Mouse (Mus musculus): ENCODE results near the gene Dcdc2a. TPM values are rescaled to one million over a fixed set of nuclear protein-coding genes. Genes with fewer than 3 reads are reported as not detected.

The Dcdc2a gene
- total and polyA plus RNA-seq, 2 experiments from 2014 or later: 2.0 to 6.4 TPM

GRCm38 (mm10) chr13:25186436-25187325, 130.9 kb downstream of the Dcdc2a start:
- ATAC-seq (peak; percentile 21; the same call in 1 of the 2 replicates), DNase-seq (ENCODE audit: low spot score) (peak; percentile 20)
- peak overlapping the region; percentile 38; the same call in 1 of the 2 replicates for H3K9ac ChIP-seq (replicated peaks; ENCODE audit: low read length)
- no peaks in the 10 kb centered on the region for H3K27me3 ChIP-seq (ENCODE audit: insufficient read depth, low read length)
- peak overlapping the region; percentile 18 for H3K4me3 ChIP-seq (ENCODE audit: low read length)
- H3K36me3 ChIP-seq (ENCODE audit: insufficient read depth, low read length): no peaks in the 10 kb centered on the region
- WGBS: 18% methylated on average over 7 of the region's 7 CpGs
- H3K4me1 ChIP-seq (ENCODE audit: insufficient read depth, low read length): no peaks in the 10 kb centered on the region
- TF ChIP-seq CTCF (IDR thresholded peaks at IDR 0.05; ENCODE audit: low read depth): no peak
- peak overlapping the region; percentile 42 for H3K4me2 ChIP-seq (ENCODE audit: low read depth, low read length)
- 0 out of 2 replicates have a peak overlapping the region, but pooled peaks have one; percentile 36 for H3K27ac ChIP-seq
- H3K9me3 ChIP-seq (ENCODE audit: low read length): no peaks in the 10 kb centered on the region

DNA sequence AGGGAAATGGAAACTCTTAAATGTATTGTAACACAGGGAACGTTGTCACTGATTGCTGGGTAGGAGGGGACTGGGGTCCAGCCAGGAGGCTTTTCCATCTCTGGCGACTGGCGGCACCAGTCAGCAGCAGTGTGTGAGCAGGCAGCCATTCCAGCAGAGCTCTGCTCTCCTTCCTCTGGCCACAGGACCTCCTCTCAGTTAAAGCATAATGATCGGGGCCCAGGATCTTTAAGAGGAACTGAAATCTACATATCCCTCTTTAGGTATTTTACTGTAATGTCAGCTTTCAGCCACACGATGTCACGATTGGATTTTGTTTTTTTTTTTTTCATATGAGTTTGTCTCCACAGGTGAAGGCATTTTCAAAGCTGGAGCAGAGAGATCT, 131.5 kb downstream of the Dcdc2a start:
- peak overlapping the region; percentile 18 for H3K4me3 ChIP-seq (ENCODE audit: low read length)
- DNase-seq (ENCODE audit: low spot score) (peak; percentile 74), ATAC-seq (peak; percentile 64; the same call in 1 of the 2 replicates)
- 0 out of 2 replicates have a peak overlapping the region, but pooled peaks have one; percentile 36 for H3K27ac ChIP-seq
- no peaks in the 10 kb centered on the region for H3K9me3 ChIP-seq (ENCODE audit: low read length)
- no peaks in the 10 kb centered on the region for H3K36me3 ChIP-seq (ENCODE audit: insufficient read depth, low read length)
- H3K4me2 ChIP-seq (ENCODE audit: low read depth, low read length): peak overlapping the region; percentile 42
- WGBS: 5% methylated on average over 6 of the region's 6 CpGs
- peak; percentile 60 for TF ChIP-seq CTCF (IDR thresholded peaks at IDR 0.05; ENCODE audit: low read depth)
- H3K9ac ChIP-seq (replicated peaks; ENCODE audit: low read length): peak overlapping the region; percentile 38; the same call in 1 of the 2 replicates
- H3K27me3 ChIP-seq (ENCODE audit: insufficient read depth, low read length): no peaks in the 10 kb centered on the region
- H3K4me1 ChIP-seq (ENCODE audit: insufficient read depth, low read length): no peaks in the 10 kb centered on the region

- no peak overlapping the region for H3K4me3 ChIP-seq (ENCODE audit: low read length)
- H3K9me3 ChIP-seq (ENCODE audit: low read length): no peaks in the 10 kb centered on the region
- no peak overlapping the region for H3K4me2 ChIP-seq (ENCODE audit: low read depth, low read length)
- H3K36me3 ChIP-seq (ENCODE audit: insufficient read depth, low read length): no peaks in the 10 kb centered on the region
- no peaks in the 10 kb centered on the region for H3K27me3 ChIP-seq (ENCODE audit: insufficient read depth, low read length)
- whole genome bisulfite sequencing: 87% methylated on average over 11 of the region's 11 CpGs
- no peak for TF ChIP-seq CTCF (IDR thresholded peaks at IDR 0.05; ENCODE audit: low read depth)
- ATAC-seq (no peak), DNase-seq (ENCODE audit: low spot score) (no peak)
- H3K9ac ChIP-seq (replicated peaks; ENCODE audit: low read length): no peak overlapping the region
- no peak overlapping the region for H3K27ac ChIP-seq
- no peaks in the 10 kb centered on the region for H3K4me1 ChIP-seq (ENCODE audit: insufficient read depth, low read length)
Measured at GRCm38 (mm10) chr13:25189419-25190144, 133.8 kb downstream of the Dcdc2a start.

GRCm38 (mm10) chr13:25190218-25190617, 134.4 kb downstream of the Dcdc2a start:
- H3K9ac ChIP-seq (replicated peaks; ENCODE audit: low read length): no peak overlapping the region
- H3K27me3 ChIP-seq (ENCODE audit: insufficient read depth, low read length): no peaks in the 10 kb centered on the region
- H3K4me1 ChIP-seq (ENCODE audit: insufficient read depth, low read length): no peaks in the 10 kb centered on the region
- H3K4me2 ChIP-seq (ENCODE audit: low read depth, low read length): no peak overlapping the region
- no peak for ATAC-seq
- WGBS: 78% methylated on average over 3 of the region's 3 CpGs
- no peak overlapping the region for H3K4me3 ChIP-seq (ENCODE audit: low read length)
- H3K36me3 ChIP-seq (ENCODE audit: insufficient read depth, low read length): no peaks in the 10 kb centered on the region
- no peak for DNase-seq (ENCODE audit: low spot score)
- TF ChIP-seq CTCF (IDR thresholded peaks at IDR 0.05; ENCODE audit: low read depth): no peak
- no peak overlapping the region for H3K27ac ChIP-seq
- no peaks in the 10 kb centered on the region for H3K9me3 ChIP-seq (ENCODE audit: low read length)

GRCm38 (mm10) chr13:25195706-25196105, 139.9 kb downstream of the Dcdc2a start:
- ATAC-seq (no peak), DNase-seq (ENCODE audit: low spot score) (no peak)
- 95% methylated on average over 10 of the region's 10 CpGs for WGBS
- Histone ChIP-seq H3K4me2 (ENCODE audit: low read depth, low read length) (no peak overlapping the region), H3K27me3 (ENCODE audit: insufficient read depth, low read length) (no peaks in the 10 kb centered on the region), H3K27ac (no peak overlapping the region), H3K4me1 (ENCODE audit: insufficient read depth, low read length) (no peaks in the 10 kb centered on the region), H3K4me3 (ENCODE audit: low read length) (no peak overlapping the region), H3K36me3 (ENCODE audit: insufficient read depth, low read length) (no peaks in the 10 kb centered on the region), H3K9me3 (ENCODE audit: low read length) (no peaks in the 10 kb centered on the region), H3K9ac (replicated peaks; ENCODE audit: low read length) (no peak overlapping the region)
- no peak for TF ChIP-seq CTCF (IDR thresholded peaks at IDR 0.05; ENCODE audit: low read depth)

GRCm38 (mm10) chr13:25199916-25200315, 144.1 kb downstream of the Dcdc2a start:
- WGBS: 72% methylated on average over 3 of the region's 3 CpGs
- ATAC-seq (no peak), DNase-seq (ENCODE audit: low spot score) (no peak)
- Histone ChIP-seq H3K27ac (no peak overlapping the region), H3K4me1 (ENCODE audit: insufficient read depth, low read length) (no peaks in the 10 kb centered on the region), H3K4me3 (ENCODE audit: low read length) (no peak overlapping the region), H3K9ac (replicated peaks; ENCODE audit: low read length) (no peak overlapping the region), H3K27me3 (ENCODE audit: insufficient read depth, low read length) (no peaks in the 10 kb centered on the region), H3K9me3 (ENCODE audit: low read length) (no peaks in the 10 kb centered on the region), H3K36me3 (ENCODE audit: insufficient read depth, low read length) (no peaks in the 10 kb centered on the region), H3K4me2 (ENCODE audit: low read depth, low read length) (no peak overlapping the region)
- no peak for TF ChIP-seq CTCF (IDR thresholded peaks at IDR 0.05; ENCODE audit: low read depth)
